Mouse (Mus musculus) R1 (cell line): ENCODE data around the gene Zc3h15.
"Not testable (repeated sequence)": the region's sequence is repeated elsewhere in the genome, so short reads cannot be mapped to it uniquely, and the experiment has no call there.

Experiments used
- DNase-seq: peaks from one replicate; pipeline ENCODE4 v3.0.0-alpha.2; 2018; ENCODE audit warnings: low read depth, low spot score

Gene Zc3h15

DNA sequence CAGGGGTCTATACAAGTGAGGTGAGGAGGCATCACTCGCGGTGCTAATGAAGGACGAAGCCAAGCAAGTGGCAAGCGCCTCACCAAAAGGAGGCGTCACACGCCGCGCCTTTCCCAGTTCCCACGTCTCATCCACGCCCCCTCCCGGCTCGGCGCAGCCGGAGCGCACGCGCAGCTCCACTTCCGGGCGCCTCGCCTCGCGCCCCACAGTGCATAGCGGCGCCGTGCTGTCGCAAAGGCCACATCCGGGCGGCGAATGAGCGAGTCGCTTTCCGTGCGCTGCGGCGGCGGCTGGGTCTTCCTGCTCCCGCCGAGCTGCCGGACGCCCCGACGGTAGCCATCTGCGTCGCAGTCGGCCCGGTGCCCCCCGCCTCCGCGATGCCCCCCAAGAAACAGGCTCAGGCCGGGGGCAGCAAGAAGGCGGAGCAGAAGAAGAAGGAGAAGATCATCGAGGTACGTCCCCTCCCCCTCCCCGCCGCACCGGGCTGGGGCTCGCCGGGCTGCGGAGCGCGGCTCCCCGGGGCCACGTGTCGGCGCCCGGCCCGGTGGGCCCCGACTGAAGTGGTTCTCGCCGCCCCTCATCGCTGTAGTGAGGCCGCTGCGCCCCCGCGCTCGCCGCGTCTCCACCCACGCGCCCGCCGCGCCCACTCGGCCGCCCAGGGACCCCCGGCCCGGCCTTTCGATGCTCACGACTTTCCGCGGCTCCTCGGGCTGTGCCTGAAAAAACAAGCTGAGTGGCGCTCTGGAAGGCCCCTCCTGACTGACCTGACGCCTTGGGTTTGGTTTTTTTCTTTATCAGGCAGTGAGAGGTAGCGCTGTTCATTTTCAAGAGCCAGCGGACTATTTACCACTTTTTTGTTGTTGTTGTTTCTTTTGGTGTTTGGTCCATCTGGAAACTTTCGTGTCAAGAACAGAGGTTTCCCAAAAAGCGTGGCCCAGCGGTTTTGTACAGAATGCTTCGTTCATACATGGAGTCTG is at the start of gene Zc3h15:
Gene Zc3h15, plus strand, starts transcription at position 160 of the 977 bp plus-strand sequence.
- peak; percentile 94 for DNase-seq

DNA sequence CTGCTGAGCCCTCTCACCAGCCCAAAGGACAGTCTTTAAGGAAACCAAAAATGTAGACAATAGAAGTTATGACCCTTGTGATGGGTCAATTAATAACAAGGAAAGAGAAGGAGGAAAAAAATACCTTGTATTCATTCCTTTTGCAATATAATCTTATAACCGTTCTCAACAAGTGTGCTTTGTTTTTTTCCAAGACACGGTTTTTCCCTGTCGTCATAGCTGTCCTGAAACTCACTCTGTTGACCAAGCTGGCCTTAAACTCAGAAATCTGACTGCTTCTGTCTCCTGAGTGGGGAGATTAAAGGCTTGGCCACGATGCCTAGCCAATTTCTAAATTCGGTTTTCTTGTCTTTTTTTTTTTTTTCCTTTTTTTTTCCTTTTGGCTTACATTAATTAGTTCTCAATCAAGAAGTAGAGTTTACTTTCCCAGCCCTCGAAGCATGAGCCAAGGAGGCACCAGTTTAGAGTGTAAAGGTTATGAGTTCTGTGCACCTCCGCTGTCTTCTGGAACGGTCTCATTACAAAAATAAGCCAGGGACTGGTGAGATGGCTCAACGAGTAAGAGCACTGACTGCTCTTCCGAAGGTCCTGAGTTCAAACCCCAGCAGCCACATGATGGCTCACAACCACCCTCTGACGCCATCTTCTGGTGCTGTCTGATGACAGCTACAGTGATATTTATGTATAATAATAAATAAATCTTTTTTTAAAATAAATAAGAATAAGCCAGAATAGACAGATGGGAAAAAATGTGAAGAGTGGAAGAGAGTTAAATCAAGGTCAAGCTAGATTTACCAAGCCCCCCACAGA is 23.5 kb upstream of the Zc3h15 start:
- DNase-seq = no peak

DNA sequence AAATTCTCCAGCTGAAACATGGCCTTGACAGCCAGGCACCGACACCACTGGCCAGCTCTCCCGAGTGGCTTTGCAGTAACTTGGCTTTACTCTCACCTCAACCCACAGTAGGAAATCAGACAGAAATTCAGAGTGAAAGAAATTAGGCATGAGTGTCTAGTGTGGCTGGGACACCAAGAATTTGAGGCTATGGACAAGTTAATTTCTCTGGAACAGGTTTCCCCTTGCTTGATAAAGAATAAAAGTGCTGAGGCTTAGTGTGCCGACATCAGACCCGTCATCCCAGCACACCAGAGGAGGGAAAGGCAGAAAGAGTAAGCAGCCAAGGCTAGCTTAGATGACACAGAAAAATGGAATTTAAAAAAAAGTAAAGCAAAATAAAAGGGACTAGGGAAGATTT is 22.7 kb upstream of the Zc3h15 start:
- no peak for DNase-seq

DNA sequence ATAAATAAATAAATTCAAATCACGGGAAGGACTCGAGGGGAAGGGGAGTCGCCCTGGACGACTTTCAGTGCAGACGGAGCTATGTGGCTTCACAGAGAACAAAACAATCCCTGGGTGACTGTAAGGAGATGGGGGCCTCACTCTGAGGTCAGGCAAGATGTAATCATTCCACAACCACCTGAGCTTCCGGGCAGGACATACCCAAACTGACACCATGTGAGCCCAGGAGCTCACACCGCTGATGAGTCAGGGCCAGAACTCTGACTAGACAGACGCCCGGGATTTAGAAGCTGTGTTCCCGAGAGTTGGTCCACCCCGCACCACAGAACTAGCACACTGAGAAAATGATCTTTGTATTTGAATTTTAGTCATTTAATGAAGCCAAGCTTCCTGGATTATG is 21.4 kb upstream of the Zc3h15 start:
- no peak for DNase-seq

DNA sequence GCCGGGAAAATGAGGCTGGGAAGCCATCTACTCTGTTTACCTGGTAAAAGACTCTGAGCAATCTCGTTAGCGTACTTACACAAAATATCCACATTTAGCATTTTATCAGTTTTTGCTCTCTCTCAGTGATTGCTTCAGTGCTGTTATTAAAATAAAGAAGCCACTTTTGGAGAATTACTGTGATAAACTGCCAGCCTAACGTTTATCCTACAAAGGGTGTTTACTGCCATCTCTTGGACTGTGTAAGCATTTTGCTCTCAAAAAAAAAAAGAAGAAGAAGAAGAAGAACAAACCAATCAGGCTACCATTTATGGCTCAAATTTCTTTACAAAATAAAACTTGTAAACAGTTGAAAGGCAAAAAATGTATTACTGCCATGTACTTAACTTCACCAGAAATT is 20.2 kb upstream of the Zc3h15 start:
- no peak for DNase-seq

DNA sequence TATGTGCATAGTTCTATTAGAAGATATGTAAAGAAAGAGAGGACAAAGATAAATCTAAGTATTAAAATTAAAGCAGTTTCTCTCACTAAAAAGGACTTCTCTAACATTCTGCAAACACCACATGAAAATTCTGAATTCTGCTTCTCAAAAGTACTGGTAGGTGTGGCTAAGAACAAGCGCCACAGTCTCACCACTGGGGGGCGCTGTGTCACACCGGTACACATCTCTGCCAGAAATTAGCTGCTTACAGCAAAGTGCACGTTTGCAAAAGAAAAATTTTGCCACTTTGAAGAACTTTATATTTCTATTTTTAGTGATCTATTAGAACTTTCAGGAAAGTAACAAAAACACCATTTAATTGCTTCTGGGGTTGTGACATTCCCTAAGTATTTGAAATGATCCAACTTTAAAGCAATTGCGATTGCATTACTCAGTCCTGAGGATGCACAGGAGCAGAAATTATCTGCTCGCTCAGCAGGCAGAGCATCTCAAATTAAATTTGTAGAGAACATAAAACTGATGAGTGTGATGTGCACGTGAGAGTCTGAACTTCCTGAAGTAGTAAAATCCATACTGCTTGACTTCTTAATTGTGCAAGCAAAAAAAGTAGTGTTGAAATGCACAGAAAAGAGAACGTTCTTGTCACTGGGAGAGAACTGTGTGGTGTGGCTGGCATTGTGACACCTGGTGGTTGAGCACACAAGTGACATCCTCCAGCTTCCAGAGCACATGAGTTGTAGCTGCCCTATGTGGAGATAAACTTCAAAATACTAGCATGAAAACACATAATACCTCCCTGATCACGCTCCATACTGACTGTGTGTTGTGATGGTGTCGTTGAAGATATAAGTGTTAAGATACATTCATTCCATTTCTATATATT is 18.8 kb upstream of the Zc3h15 start:
- DNase-seq = peak; percentile 70

DNA sequence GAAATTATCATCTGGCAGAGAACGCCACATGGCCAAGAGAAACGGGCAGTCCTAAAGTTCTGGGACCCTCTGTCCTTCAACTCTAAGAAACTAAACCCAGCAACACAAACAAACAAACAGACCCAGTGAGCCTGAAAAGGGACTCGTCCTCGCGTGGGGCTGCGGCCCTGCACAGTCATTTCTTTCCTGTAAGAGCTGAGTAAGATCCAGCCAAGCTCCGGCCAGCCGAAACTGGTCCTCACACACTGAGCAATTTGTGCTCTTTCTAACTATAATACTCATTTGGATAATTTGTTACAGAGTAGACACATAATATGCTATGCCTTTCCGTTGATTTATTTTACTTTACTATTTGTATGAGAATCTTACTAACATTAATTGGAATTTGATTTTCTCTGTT is 17.4 kb upstream of the Zc3h15 start:
- no peak for DNase-seq

DNA sequence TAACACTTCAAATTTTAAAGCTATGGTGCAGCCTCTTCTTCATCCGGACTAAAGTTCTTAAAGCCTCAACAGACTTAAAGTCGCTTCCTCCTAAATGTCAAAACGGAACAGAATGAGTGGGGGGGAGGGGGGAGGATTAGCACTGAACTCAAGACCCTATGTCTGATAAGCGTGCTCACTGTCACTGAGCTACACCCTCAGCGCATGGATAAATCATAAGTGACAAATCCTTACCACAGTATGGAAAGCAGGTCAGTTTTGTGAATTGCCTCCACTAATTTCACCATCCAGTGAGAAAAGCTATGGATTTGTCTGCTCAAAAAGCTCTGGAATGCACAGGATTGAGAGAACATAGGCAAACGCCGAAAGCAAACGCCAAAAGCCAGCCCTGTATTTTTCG is 16.7 kb upstream of the Zc3h15 start:
- DNase-seq = no peak

DNA sequence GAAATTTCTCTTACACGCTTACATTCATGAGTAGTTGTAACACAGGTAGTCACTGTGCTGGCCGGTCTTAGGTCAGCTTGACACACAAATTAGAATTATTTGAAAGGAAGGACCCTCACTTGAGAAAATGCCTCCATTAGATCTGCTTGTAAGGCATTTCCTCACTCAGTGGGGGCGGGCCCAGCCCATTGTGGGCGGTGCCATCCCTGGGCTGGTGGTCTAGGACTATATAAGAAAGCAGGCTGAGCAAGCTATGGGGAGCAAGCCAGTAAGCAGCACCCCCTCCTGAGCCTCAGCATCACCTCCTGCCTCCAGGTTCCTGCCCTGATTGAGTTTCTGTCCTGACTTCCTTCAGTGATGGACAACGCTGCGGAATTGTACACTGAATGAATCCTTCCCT is 16.3 kb upstream of the Zc3h15 start:
- peak; percentile 24 for DNase-seq

DNA sequence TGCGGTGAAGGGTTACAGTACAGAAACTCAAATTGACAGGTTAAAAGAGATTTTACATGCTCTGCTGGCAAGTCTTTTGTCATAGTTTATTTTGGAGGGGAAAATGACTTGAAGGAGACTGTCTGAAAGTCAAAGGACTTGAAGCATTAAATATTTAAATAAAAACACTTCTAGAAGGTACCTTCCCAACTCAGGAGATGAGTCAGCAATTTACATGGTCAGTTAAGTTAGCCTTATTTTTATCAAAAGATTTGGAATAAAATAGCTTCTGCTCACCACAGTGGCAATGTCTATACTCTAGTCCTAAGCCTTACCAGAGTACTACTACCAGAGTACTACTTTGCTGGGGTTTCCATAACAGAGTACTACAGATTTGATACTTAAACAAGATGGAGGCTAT is 2.2 kb upstream of the Zc3h15 start:
- no peak for DNase-seq

DNA sequence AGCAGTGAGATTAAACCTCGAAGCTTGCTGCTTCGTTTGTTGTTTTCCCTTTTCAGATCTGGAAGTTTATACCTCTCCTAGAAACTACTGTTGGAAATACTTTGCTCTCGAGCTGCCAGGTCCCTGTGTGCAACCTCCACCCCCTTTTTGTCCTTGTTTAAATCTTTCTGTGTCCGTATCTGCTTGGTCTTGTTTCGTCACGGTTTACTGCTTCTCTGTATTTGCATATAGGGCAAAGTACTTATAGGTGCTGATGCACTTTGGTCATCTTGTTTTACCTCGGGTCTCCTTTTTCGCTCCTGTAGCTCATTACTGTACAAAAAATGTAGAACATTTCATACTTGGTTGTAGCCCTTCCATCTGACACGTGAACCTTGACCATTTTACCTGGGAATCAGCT is 4.7 kb downstream of the Zc3h15 start:
- no peak for DNase-seq

DNA sequence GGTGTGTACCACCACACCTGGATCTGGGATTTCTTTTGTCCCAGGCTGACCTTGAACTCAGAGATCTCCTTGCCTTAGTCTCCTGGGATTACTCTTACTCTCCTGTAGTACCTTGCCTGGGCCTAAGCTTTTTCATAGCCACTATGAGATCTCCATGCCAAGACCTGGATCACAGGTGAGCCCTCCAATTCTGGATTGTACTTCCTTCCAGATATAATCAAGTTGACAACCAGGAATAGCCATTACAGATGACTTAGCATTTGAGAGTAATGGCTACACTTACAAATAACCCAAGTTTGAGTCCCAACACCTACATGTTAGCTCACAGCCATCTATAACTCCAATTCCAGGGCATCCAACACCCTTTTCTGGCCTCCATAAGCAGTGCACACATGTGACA is 8.4 kb downstream of the Zc3h15 start:
- DNase-seq = peak; percentile 66

DNA sequence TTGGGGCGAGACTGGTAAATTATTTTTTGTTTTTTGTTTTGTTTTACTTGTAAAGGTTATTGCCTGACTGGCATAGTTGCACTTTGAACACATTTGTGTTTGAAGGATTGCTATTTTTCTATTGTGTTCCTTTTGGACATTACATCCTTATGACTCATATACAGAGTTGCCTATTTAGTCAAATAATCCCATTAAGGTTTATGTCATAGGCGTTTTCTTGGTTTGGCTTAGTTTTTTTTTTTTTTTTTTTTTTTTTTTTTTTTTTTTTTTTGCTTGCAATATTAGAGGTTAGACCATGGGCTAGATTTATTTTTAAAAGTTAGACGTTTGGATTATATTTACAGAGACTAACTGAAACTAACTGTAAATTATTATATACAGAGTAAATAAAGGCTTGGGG is 15.0 kb downstream of the Zc3h15 start:
- no peak for DNase-seq

DNA sequence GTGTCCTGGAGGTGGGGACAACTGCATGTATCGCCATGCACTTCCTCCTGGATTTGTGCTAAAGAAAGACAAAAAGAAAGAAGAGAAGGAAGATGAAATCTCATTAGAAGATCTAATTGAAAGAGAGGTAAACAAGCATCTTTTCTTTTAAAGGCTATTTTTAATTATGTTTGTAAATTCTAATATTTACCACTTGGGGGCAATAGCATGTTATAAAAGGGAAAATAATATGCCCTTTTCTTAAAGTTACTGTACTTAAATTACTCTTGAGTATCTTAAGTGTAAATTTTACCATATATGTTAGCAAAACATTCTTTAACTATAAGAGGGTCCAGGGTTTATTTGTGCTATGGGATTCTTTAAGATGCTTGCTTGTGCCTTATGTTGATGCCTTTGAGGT is 15.9 kb downstream of the Zc3h15 start:
- no peak for DNase-seq

DNA sequence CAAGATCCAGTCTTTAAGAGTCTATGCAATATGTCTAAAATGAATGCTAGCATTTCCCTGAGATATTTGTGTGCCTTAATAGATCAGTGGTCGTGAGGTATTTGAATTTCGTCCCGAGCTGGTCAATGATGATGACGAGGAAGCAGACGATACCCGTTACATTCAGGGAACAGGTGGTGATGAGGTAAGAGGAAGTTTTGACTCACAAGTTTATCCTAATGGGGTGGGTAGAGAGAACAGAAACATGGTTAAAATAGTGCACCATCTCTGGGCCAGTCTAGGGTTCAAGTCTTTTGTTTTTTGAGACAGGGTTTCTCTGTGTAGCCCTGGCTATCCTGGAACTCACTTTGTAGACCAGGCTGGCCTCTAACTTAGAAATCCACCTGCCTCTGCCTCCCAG is 17.1 kb downstream of the Zc3h15 start:
- DNase-seq = no peak

DNA sequence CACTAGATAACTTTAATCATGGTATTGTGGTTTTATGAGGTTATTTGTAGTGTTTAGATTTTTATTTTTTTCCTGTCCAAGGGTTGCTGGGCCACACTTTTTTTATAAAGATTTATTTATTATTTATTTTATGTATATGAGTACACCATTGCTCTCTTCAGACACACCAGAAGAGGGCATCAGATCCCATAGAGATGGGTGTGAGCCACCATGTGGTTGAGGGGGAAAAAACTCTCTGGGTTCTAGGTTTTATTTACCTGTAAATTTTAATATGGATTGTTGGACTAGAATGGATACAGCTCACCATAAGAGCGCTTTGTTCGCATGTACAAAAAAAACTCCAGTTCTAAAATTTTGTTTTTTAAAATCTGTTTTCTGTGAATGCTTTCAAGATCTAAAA is 20.8 kb downstream of the Zc3h15 start:
- DNase-seq = not testable (repeated sequence)

DNA sequence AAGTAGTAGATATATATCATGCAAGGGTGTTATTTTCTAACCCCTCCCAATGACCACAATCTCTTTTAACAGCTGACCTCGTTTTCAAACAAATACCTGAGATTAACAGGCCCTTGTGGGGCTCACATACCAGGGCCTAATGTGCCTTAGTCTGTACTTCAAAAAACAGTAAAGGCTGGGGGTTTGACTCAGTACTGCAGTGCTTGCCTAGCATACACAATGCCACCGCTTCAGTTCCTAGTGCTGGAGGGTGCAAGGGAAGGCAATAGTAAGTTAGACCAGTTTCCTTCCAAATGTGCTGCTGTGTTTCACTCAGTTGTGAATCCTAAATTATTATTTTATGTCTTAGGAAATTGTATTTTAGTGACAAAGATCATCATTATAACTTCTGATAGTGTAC is 23.2 kb downstream of the Zc3h15 start:
- no peak for DNase-seq

DNA sequence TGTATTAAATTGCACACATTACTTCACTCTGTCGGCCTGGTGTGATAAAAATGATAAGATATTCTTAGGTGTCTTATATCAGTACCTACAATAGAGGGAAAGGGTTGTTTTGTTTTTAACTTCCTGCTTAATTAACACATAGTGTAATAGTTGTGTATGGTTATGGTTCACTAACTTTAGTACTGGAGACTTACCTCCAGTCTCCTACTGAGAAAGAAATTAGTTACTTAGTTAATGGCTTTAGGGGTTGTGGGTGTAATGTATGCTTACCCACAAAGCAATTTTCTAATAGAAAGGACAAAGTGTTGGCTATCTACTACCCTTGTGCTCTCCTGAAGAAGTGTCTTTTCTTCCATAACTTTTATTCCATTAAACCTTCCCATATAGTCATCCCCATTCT is 23.8 kb downstream of the Zc3h15 start:
- DNase-seq = no peak

DNA sequence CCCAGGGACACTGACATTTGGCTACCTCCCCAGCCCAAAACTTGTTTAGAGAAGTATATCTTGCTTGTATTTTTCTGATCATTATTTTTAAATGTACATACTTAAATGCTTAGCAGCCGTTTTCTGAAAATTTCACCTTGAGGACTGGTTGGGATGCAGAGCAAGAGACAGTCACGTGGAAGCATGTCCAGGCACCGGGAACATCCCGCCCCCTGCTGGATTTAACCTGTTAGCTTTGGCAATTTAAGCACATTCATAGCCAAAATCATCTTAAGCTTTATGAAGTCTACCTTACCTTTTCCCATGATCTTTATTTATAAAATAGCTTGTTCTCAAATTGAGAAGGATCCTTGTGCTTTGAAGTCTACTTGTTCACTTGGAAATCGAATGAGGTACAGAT is 25.8 kb downstream of the Zc3h15 start:
- DNase-seq = peak; percentile 62

DNA sequence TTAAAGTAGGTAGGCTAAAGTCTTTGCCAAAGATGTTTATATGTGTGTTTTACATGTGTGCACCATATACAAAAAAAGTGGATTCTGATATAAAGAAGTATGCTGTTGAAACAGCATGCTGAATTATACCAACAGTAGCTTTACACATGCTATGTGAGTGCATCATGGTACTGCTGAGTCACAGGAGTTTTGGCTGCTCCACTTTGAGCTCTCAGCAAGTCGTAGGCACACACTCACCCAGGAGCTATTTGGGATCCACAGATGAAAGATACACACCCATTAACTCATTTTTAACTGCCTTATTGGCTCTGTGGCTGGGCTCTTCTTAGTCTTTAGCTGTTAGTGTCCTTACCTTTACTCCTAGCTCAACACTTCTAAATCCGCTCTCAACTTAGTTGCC is 27.6 kb downstream of the Zc3h15 start:
- no peak for DNase-seq

DNA sequence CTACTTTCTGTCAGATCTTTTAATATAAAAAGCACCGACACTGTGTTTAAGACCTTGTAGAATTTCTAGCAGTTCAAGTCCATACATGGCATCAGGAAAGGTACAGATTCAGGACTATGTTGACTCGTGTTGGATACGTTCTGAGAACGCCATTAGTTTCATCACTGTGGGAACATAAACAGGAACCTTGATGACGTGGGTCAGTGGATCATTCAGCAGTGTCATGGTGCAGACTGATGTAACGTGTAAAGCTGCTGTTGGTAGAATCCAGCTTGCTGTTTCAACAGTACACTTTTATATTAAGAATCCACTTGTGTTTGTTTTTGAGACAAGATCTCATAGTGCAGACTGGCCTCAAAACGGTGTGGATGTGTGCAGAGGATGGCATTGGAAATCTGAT is 28.8 kb downstream of the Zc3h15 start:
- no peak for DNase-seq

DNA sequence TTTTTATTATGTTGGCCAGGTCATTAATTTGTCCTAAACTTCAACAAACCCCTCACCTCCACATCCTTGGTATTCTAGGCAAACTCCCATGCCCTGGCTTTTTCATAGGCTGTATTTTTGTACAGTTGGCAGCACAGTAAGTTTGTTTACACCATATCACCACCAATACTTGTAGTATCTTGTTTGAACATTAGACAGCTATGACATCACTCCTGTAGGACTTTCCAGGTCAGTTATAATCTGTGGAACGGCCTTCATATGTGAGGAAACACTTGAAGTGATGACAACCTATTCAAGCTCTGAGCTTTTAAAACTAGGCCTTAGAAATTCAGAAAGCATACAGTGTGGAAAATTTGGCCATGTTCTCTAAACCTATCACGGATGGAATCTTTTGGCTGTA is 29.6 kb downstream of the Zc3h15 start:
- DNase-seq = no peak
